Mouse (Mus musculus) kidney, embryonic 16.5 days (tissue): Measurements from ENCODE around the gene Hoxc6. TPM values are rescaled to one million over a fixed set of nuclear protein-coding genes. Genes with fewer than 3 reads are reported as not detected.

Experiments used
- ATAC-seq: fragments of 200-750 bp; cut with Nextera tagmentation; 2 replicates; pipeline ENCODE4 v1.8.0; 2017; ENCODE audit warnings: moderate TSS enrichment; ENCODE audit not compliant: low FRiP score, low TSS enrichment
- H3K27ac ChIP-seq: fragments of 300-500 bp; sonication (generic); 2 replicates; pipeline ENCODE4 v1.5.1; 2014; ENCODE audit warnings: low read length
- H3K27me3 ChIP-seq: fragments of 300-500 bp; sonication (generic); 2 replicates; pipeline ENCODE4 v1.6.1; 2014; ENCODE audit warnings: low read length, control low read depth, mixed read lengths; ENCODE audit not compliant: insufficient read depth
- H3K36me3 ChIP-seq: fragments of 300-500 bp; sonication (generic); 2 replicates; pipeline ENCODE4 v1.6.1; 2014; ENCODE audit warnings: low read length, control low read depth, mixed read lengths; ENCODE audit not compliant: insufficient read depth
- H3K4me1 ChIP-seq: fragments of 300-500 bp; sonication (generic); 2 replicates; pipeline ENCODE4 v1.6.1; 2014; ENCODE audit warnings: low read length, control low read depth, mixed read lengths; ENCODE audit not compliant: insufficient read depth
- H3K4me2 ChIP-seq: fragments of 300-500 bp; sonication (generic); replicated peaks from 2 replicates; pipeline ENCODE4 v1.6.1; 2014; ENCODE audit warnings: low read depth, low read length
- H3K4me3 ChIP-seq: fragments of 300-500 bp; sonication (generic); 2 replicates; pipeline ENCODE4 v1.5.1; 2014; ENCODE audit warnings: mild to moderate bottlenecking, low read length
- H3K9ac ChIP-seq: fragments of 300-500 bp; sonication (generic); replicated peaks from 2 replicates; pipeline ENCODE4 v1.6.1; 2014; ENCODE audit warnings: low read length
- H3K9me3 ChIP-seq: fragments of 300-500 bp; sonication (generic); 2 replicates; pipeline ENCODE4 v1.6.1; 2016; ENCODE audit warnings: low read length, control low read depth
- WGBS: fragments of 180-500 bp; shearing (Covaris S2); extraction: QIAGEN DNeasy Blood & Tissue Kit; methylation state at CpG from one replicate; pipeline ENCODE4 v1.1.7; 2014; 5-methylcytosine and 5-hydroxymethylcytosine counted together
- polyA plus RNA-seq: library from polyadenylated mRNA; unstranded; fragments of >200 nt; fragmentation: Nextera tagmentation; extraction: Ambion mirVana; gene quantifications from 2 replicates; pipeline ENCODE4 v1.2.1, GENCODE M21; 2015

The Hoxc6 gene
- polyA plus RNA-seq, 1 experiment from 2014 or later, result 7.6 TPM

DNA sequence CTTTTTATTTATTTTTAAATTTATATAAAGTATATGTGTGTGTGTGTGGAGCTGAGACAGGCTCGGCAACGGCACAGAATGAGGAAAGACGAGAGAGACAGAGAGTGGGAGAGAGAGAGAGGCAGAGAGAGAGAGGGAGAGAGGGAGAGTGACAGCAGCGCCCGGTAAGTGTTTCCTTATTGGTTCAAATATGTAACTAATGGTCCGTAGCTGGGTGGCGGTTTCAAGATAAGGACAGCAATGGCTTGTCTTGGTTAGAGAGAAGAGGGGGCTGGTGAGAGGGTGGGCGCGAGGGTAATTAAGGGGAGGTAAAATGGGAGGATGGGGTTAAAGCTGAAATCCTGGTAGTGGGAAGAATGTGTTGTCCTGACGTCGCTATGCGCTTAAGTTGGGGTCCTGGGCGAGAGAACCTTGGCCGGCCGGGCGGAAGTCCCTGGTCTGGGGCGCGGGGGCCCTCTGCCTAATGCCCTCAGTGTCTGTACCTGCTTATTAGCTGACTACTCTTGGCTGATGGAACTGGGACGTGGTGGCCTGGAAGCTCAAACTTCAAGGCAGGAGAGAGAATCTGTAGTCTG is 638 bp downstream of the Hoxc6 start:
- Histone ChIP-seq H3K27me3 (peaks cover 45% of the 10 kb centered on the region), H3K9ac (peak overlapping the region; percentile 90)

GRCm38 (mm10) chr15:102999183-102999831 is 1.2 kb downstream of the Hoxc6 start:
- no peaks in the 10 kb centered on the region for H3K36me3 ChIP-seq
- no peaks in the 10 kb centered on the region for H3K9me3 ChIP-seq
- peak; percentile 88 for ATAC-seq
- H3K27ac ChIP-seq, result peak overlapping the region; percentile 97
- peak overlapping the region; percentile 90 for H3K9ac ChIP-seq
- H3K4me1 ChIP-seq, result peaks cover 63% of the 10 kb centered on the region
- H3K4me2 ChIP-seq, result peak overlapping the region; percentile 71
- peaks cover 46% of the 10 kb centered on the region for H3K27me3 ChIP-seq
- peak overlapping the region; percentile 63 for H3K4me3 ChIP-seq
- 0% methylated on average over 33 of the region's 33 CpGs for WGBS

More for the DNA sequence above, 638 bp downstream of the Hoxc6 start:
- peaks cover 61% of the 10 kb centered on the region for H3K4me1 ChIP-seq
- H3K27ac ChIP-seq, result peak overlapping the region; percentile 97
- no peaks in the 10 kb centered on the region for H3K36me3 ChIP-seq
- ATAC-seq, result peak; percentile 32
- no peaks in the 10 kb centered on the region for H3K9me3 ChIP-seq
- WGBS, result under 1% methylated on average over 19 of the region's 19 CpGs
- peak overlapping the region; percentile 71 for H3K4me2 ChIP-seq
- peak overlapping the region; percentile 63 for H3K4me3 ChIP-seq

DNA sequence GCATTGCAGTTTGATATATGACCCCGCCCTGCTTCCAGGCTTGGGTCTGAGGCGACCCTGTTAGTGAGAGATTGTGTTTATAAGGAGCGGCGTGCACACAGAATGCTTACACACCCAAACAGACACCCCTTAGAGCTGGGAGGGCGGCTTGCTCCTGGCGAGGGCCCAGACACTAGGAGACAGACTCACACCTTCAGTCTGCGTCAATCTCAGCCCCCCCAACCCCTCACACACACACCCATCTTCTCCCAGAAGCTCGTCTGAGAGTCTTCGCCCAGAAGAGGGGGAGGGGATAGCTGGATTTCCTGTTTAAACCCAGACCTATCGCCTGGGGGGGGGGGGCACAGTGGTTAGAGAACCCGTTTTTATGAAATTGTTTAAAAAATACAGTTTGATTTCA is 1.9 kb downstream of the Hoxc6 start:
- H3K27ac ChIP-seq, result peak overlapping the region; percentile 97
- H3K4me1 ChIP-seq, result peaks cover 64% of the 10 kb centered on the region
- H3K9me3 ChIP-seq, result no peaks in the 10 kb centered on the region
- ATAC-seq, result peak; percentile 22; the same call in 1 of the 2 replicates
- peaks cover 41% of the 10 kb centered on the region for H3K27me3 ChIP-seq
- peak overlapping the region; percentile 63 for H3K4me3 ChIP-seq
- peak overlapping the region; percentile 90 for H3K9ac ChIP-seq
- under 1% methylated on average over 11 of the region's 11 CpGs for WGBS
- no peaks in the 10 kb centered on the region for H3K36me3 ChIP-seq
- H3K4me2 ChIP-seq, result peak overlapping the region; percentile 71

DNA sequence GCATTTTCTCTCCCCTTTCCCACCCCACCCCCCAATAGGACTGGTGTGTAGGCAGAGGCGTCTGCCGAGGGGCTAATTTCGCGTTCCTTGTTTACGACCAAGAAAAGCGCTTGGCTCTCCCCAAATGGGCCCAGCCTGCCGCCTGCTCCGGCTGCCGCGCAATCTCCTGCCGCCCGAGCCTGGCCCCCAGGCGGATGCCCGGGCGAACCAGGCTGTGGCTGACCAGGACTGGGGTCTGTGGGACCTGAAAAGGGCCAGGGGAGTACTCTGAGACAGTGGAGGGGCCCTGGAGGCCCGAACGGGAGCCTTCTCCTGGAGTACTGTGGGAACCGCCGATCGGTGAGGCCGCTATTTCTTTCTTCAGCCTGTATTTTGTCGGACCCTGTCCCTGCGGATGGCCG is 2.4 kb downstream of the Hoxc6 start:
- Histone ChIP-seq H3K9me3 (no peaks in the 10 kb centered on the region), H3K4me2 (peak overlapping the region; percentile 71), H3K4me3 (peak overlapping the region; percentile 63), H3K27me3 (peaks cover 36% of the 10 kb centered on the region), H3K4me1 (peaks cover 63% of the 10 kb centered on the region), H3K9ac (peak overlapping the region; percentile 90), H3K27ac (peak overlapping the region; percentile 97), H3K36me3 (no peaks in the 10 kb centered on the region)
- ATAC-seq, result no peak
- 4% methylated on average over 24 of the region's 24 CpGs for WGBS

GRCm38 (mm10) chr15:103001370-103001769 is 3.3 kb downstream of the Hoxc6 start:
- peak overlapping the region; percentile 63 for H3K4me3 ChIP-seq
- H3K36me3 ChIP-seq, result no peaks in the 10 kb centered on the region
- H3K9ac ChIP-seq, result peak overlapping the region; percentile 90
- H3K27me3 ChIP-seq, result peaks cover 42% of the 10 kb centered on the region
- H3K9me3 ChIP-seq, result no peaks in the 10 kb centered on the region
- 58% methylated on average over 2 of the region's 2 CpGs for WGBS
- H3K27ac ChIP-seq, result peak overlapping the region; percentile 97
- H3K4me1 ChIP-seq, result peaks cover 63% of the 10 kb centered on the region
- ATAC-seq, result no peak
- peak overlapping the region; percentile 71 for H3K4me2 ChIP-seq

DNA sequence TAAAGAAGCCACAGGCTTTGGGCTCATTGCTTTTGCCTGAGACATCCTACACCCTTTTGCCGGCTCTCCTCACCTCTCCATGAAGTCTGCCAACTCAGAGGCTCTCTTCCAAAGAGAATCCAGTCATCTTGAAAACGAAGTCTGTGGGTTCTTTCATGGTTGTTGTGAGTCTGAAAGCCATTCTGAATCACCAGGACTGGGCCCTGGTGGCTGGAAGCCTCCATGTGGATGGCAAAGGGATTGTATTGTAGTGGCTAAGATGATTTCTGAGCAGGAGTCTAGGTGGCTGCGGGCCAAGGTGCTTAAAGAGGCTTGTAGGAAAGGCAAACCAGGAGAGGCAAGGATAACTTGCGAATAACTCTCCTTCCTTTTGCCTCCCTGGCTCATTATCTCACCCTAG is 4.1 kb downstream of the Hoxc6 start:
- peaks cover 40% of the 10 kb centered on the region for H3K27me3 ChIP-seq
- H3K4me1 ChIP-seq, result peaks cover 64% of the 10 kb centered on the region
- ATAC-seq, result no peak
- no peaks in the 10 kb centered on the region for H3K9me3 ChIP-seq
- H3K27ac ChIP-seq, result peak overlapping the region; percentile 65
- H3K4me2 ChIP-seq, result peak overlapping the region; percentile 71
- peak overlapping the region; percentile 63 for H3K4me3 ChIP-seq
- WGBS, result 31% methylated on average over 4 of the region's 4 CpGs
- H3K9ac ChIP-seq, result peak overlapping the region; percentile 90
- no peaks in the 10 kb centered on the region for H3K36me3 ChIP-seq

DNA sequence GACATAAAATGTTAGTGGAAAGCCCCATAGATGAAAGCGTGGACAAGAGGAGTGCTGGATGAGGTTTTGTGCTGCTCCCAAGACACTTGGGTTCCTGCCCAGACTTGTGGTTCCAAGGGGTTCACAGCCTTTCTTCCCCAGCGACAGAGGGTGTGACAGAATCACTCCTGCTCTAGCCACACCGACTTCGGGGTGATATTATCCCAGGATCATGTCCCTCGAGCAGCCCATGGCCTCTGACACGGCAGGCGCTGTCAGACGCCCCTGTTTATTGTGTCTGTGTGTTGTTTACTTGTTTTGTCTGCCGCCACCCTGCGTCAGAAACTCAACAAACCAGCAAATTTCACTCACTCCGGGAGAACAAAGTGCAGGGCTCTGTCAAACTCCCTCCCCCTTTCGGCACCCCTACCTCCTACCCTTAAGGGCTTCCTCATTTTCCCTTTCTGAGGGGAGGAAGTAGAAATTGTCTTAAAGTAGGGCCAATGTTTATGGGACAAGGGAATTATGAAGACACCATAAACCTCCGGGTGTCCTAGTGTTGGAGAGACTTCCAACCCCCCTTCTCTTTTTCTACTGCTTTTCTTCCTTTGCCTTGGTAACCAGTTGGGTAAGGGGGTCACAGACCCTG is 4.9 kb downstream of the Hoxc6 start:
- peak overlapping the region; percentile 65 for H3K27ac ChIP-seq
- H3K4me1 ChIP-seq, result peaks cover 71% of the 10 kb centered on the region
- WGBS, result 20% methylated on average over 13 of the region's 13 CpGs
- H3K36me3 ChIP-seq, result no peaks in the 10 kb centered on the region
- H3K27me3 ChIP-seq, result peaks cover 42% of the 10 kb centered on the region
- no peak for ATAC-seq
- H3K4me2 ChIP-seq, result peak overlapping the region; percentile 71
- H3K9me3 ChIP-seq, result no peaks in the 10 kb centered on the region
- H3K4me3 ChIP-seq, result peak overlapping the region; percentile 63
- H3K9ac ChIP-seq, result peak overlapping the region; percentile 90

DNA sequence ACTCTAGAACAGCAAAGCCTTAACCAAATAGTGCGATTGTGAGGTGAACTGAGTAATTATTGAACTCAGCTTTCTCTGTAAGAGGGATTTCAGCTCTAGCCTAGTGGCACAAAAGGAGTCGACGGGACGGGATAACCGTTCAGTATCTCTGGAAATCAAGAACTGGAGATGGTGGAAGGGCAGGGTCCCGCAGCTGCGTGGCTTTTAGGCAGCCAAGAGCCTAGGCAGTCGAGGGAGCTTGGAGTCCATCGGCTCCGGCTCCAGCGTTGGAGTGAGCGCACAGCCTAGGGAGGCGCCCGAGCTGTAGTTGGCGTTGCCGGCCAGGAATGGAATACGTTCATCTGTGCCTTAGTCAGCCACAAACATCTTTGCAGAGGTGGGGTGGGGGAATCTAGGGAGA is 7.3 kb downstream of the Hoxc6 start:
- 0 out of 2 replicates have a peak, but pooled peaks have one; percentile 35 for ATAC-seq
- peak overlapping the region; percentile 95 for H3K27ac ChIP-seq
- peak overlapping the region; percentile 54 for H3K9ac ChIP-seq
- peak overlapping the region; percentile 15 for H3K4me3 ChIP-seq
- H3K4me1 ChIP-seq, result peaks cover 89% of the 10 kb centered on the region
- peak overlapping the region; percentile 50 for H3K4me2 ChIP-seq
- WGBS, result 2% methylated on average over 17 of the region's 17 CpGs
- peaks cover 44% of the 10 kb centered on the region for H3K27me3 ChIP-seq
- no peaks in the 10 kb centered on the region for H3K9me3 ChIP-seq
- H3K36me3 ChIP-seq, result no peaks in the 10 kb centered on the region

DNA sequence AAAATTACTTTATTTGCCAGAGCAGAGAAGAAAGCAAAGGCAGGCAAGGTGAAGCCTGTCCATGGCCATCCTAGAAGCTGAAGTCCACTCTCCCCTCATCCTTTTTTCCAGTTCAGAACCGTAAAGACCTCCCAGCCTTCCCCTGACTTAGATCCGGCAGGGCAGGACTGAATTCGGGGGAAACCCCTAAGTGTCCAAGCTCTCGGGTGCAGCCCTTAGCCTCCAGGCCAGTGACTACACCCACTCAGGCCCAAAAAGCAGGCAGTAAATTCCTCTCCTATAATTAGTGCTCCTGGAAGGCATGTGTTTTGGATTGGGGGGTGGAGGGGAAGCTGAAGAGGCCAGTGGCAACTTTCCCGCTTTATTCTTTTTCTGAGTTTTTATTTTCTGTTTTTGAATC is 7.7 kb downstream of the Hoxc6 start:
- Histone ChIP-seq H3K27me3 (peaks cover 44% of the 10 kb centered on the region), H3K27ac (peak overlapping the region; percentile 95), H3K4me3 (peak overlapping the region; percentile 15), H3K9me3 (no peaks in the 10 kb centered on the region), H3K4me1 (peaks cover 93% of the 10 kb centered on the region), H3K9ac (peak overlapping the region; percentile 54), H3K4me2 (peak overlapping the region; percentile 50), H3K36me3 (no peaks in the 10 kb centered on the region)
- no peak for ATAC-seq
- WGBS, result 15% methylated on average over 5 of the region's 5 CpGs
